Mouse (Mus musculus) right cerebral cortex, adult 2 months (tissue): ENCODE measurements around the gene Tnfsf9.

Experiments used
- DNase-seq, 2 experiments: peaks; one replicate each; pipeline ENCODE4 v3.0.0; 2021 to 2022; ENCODE audit warnings: low spot score in 2 of 2

The Tnfsf9 gene

DNA sequence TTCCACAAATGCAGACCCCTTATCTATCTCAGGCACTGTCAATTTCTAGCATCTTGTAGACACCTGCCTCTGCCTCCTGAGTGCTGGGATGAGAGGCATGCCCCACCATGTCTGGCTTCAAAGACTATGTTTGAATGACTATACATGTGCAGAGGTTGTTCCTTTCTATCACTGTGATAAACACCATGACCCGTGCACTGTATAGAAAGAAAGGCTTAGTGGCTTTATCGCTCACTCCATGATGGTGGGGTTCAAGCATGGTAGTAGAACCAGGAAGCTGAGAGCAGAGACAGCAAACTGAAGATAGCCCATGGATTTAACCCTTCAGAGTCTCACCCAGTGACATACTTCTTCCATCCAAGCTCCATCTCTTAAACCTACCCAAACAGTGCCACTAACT is 29.6 kb downstream of the Tnfsf9 start:
- DNase-seq = no peak

DNA sequence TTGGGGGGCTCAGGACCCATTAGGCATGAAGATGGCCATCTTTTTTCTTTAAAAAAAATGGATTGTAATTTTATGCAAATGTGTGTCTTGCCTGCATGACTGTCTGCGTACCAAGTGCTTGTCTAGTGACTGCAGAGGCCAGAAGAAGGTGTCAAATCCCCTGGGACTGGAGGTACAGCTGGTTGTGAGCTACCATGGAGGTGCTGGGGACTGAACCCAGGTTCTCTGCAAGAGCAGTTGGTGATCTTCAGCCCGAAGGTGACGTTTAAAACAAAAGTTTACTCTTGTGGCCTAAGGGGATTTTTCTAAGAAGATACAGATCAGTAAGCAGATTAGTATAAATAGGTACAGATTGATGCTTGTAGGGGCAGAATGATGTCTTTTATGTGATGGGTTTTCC is 30.5 kb downstream of the Tnfsf9 start:
- DNase-seq = no peak

DNA sequence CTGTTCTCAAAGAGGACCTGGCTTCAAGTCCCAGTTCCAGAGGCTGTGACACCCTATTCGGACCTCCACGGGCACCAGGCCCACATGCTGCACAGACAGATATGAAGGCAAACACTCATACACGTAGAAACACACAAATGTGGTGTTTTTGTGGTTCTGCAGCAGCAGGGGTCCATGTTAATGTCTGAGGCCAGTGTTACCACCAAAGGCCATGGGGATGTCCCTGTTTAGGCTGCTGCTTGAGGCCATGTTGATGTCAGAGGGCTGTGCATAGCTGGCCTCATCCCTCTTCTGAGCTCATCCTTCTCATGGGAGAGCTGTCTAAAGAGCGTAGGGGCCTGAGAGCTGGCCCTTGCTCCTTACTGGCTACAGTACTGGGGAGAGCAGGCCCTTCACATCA is 33.6 kb downstream of the Tnfsf9 start:
- DNase-seq = no peak

DNA sequence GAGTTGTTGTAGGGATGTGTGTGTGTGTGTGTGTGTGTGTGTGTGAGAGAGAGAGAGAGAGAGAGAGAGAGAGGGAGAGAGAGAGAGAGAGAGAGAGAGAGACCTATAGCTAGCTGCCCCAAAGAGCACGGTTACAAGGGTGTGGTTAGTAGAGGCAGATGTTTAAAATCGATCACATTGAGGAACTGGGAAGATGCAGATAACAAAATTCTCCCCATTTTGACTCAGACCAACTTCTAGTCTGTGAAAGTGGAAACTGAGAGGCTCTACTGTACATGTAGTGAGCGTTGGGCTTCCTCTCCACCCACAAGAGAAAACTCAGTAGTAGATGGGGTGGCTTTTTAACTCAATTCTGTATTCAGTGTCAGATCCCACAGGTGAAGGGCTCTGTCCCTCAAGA is 34.6 kb downstream of the Tnfsf9 start:
- no peak for DNase-seq

DNA sequence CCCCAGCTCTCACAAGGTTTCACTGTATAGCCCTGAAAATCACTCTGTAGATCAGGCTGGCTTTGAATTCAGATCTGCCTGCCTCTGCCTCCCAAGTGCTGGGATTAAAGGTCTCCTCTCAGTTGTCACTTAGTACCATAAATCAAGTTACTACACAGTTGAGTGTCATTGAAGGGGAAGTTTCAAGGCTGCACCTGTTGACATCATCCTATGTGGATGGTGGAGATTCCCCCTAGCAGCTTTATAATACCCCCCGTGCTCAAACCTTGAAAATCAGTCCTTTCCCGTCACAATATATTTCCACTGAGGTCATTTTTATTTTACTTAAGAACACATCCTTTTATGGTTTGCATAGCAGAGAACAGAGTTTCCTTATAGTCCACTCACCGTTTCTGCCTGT is 38.6 kb downstream of the Tnfsf9 start:
- DNase-seq = no peak

DNA sequence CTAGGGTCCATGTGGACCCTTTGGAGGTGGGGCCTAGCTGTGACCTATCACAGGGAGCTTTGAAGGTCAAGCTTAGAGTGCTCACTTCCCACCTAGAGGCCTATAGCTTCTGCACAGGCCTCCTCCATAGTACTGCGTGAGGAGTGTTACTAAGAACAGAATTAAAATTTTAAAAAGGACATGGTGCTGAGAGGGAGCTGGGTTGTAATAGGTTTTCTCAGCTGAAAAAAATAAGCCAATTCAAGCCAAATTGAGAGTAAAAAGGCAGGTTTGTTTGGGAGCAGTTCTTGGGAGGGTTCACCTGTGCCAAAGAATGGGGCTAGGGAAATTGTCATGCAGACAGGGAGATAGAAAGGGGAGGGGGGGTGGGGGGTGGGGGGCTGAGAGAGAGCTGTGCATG is 40.0 kb downstream of the Tnfsf9 start:
- DNase-seq = no peak

DNA sequence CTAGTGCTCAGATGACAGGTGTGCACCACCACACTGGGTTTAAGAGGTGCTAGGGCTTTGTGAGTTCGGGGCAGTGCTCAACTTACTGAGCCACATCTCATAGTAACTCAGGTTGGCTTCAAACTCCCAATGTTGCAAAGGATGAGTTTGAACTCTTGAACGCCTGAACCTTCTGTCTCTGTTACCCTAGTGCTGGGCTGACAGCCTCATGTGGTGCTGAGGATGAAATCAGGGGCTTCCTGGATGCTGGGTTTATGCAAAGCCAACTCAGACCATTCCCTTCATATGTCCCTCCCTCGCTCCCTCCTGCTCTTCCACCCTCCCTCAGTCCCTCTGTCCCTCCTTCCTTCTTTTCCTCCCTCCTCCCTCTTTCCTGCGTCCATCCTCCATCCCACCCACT is 43.2 kb downstream of the Tnfsf9 start:
- DNase-seq = no peak

DNA sequence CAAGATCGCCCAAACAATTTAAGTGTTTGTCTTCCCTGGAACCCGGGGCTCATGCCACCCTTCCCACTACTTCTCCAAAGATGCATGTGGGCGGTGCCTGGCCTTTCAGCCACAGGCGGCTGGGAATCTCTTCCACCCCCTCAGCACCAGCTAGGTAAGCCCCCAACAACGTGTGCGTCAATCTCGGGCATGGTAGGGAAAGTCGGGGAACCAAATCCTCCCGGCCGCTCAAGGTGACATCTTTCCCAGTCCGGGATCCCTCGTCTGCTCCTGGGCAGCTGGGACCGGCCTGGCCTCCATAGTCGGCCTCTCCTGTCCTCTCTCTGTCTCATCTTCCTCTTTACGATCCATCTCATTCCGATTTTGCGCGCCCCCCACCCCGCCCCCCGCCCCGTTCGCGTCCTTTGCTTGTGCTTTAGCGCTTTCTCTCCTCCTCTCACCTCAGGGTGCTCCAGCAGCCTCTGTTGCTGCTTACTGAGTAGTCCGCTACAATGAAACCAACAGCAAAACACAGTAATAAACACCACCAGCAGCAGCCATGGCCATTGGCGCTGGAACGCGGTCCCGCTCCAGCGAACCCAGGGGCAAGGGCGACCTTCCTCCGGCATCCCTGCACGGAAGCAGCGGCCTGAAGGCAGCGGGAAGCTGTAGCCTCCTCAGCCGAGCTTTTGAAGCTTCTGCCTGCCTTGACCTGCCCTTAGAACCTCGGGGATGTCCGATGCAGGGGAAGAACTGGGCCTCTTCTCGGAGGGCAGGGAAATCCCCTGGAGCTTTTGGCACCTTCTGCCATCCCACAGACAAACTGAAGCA is 44.1 kb downstream of the Tnfsf9 start, which contains the start of gene Cd70:
Cd70 (minus strand) TSS at position 784 of the 810 bp plus-strand sequence.
- no peak for DNase-seq

DNA sequence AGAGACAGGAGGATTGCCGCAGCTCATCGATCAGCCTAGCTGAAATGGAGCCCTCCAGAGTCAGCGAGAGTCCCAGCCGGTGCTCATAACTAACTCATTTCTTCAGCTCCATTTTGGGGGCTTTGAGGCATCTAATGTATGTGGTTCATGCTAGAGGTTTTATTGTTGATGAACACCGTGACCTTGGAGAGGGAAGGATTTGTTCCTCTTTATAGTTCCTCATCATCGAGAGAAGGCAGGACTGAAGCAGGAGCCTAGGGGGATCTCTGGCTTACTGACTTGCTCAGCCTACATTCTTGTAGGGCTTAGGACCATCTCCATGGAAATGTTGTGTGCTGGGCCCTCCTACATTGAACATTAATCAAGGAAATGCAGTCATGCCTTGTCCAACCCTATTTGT is 47.9 kb downstream of the Tnfsf9 start:
- DNase-seq = no peak

DNA sequence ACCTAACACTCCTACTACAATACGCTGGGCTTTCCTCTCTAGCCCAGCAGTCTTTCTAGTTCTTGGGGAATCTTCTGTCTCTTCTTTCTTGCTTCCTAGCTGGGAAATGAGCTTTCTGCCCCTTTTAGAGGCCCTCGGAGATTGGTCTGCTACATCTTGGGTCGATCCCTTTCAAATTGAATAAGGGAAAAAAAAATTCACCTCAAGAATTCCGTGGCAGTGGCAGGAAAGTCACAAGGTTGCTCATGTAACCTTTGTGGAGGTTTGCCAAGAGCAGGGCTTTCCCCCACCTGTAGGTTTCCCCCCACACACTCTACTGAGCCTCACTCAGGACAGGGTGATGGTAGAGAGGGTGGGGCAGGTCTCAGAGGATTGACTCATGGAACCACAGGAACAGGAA is 48.7 kb downstream of the Tnfsf9 start:
- DNase-seq = no peak
